Mouse (Mus musculus): ENCODE data around the gene Chst1. TPM values are rescaled to one million over a fixed set of nuclear protein-coding genes. Genes with fewer than 3 reads are reported as not detected.

Gene Chst1
- 2.4 and 3.4 TPM in 2 replicates for polyA plus RNA-seq (2014; fragmentation: Nextera tagmentation; extraction: Ambion mirVana)

DNA sequence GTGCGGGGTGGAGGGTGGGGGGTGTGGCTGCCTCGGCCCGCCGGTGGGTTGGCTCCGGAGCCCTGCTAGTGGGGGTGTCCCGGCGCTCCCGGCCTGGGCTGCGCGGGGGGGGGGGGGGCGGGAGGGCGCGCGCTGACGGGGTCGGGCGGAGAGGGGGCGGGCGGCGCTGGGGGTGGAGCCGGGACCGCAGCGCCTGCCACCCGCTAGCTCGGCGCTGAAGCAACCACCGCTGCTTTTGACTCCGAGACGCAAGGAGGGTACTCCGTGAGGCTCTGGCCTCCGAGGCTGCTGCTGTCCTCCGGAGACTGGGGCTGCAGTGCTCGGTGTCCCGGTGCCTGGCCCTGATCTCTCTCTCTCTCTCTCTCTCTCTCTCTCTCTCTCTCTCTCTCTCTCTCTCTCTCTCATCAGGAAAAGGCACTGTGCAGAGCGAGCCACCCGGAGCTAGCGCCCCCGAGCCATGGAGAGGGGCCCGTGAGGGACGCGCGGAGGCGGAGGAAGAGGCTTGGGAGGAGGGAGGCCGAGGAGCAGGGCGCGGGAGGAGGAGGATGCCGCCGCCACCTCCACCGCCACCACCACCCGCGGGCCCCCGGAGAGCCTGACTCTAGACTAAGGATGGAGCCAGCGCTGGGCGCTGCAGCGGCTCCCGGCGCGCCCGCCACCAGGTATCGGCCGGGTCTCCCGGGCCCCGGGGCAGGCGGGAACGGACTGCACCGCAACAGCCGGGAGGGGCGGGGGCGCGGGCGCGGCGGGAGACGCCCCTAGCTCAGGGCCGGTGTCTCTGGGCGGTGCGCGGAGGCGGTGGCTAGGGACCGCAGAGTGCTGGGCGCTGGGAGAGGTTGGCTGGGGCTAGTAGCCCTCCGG is at the start of gene Chst1:
Gene Chst1 (plus strand): TSS at position 221 of the 861 bp plus-strand sequence.
- no peak within 1 kb of the TSS for H3K27ac ChIP-seq (replicated peaks; ENCODE audit: low read depth, low read length)
- H3K27me3 ChIP-seq (ENCODE audit: control insufficient read depth, insufficient read depth, low read length): peaks cover 16% of the 10 kb centered on the region
- peak; percentile 74 for ATAC-seq (replicated peaks; ENCODE audit: insufficient number of reproducible peaks, low FRiP score, low TSS enrichment, low read depth)
- H3K9me3 ChIP-seq (replicated peaks; ENCODE audit: control insufficient read depth, low read length): no peaks in the 10 kb centered on the region
- H3K4me1 ChIP-seq (ENCODE audit: control insufficient read depth, insufficient read depth, low read length): peaks cover 3% of the 10 kb centered on the region
- H3K4me3 ChIP-seq (ENCODE audit: low read depth, low read length): peak within 1 kb of the TSS; percentile 71
- peak within 1 kb of the TSS; percentile 99 for H3K4me2 ChIP-seq (ENCODE audit: low read depth, low read length)
- WGBS: 0% methylated on average over 41 of the region's 82 CpGs
- no peaks in the 10 kb centered on the region for H3K36me3 ChIP-seq (replicated peaks; ENCODE audit: control insufficient read depth, insufficient read depth, low read depth, low read length)
- peak; percentile 65 for DNase-seq (ENCODE audit: low spot score)
- peak within 1 kb of the TSS; percentile 76 for H3K9ac ChIP-seq (replicated peaks; ENCODE audit: low read length)

DNA sequence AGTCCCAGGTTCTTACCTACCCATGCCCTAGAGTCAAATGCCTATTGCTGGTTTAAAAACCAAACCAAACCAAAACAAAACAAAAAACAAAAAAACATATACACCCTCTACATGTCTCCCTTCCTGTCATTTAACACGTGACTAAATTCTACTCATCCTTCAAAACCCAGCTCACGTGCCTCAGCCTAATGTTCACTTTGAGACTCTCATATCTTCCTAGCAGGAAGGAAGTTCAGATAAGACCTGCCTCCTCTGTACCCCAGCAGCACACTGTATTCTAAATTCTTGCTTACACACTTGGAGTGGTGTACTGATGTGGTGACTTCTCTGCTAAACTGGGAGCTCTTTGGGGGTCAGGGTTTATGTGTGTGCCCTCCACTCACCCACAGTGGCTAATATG is 49.5 kb upstream of the Chst1 start:
- no peak overlapping the region for H3K9ac ChIP-seq (replicated peaks; ENCODE audit: low read length)
- H3K9me3 ChIP-seq (replicated peaks; ENCODE audit: control insufficient read depth, low read length): no peaks in the 10 kb centered on the region
- no peak overlapping the region for H3K4me2 ChIP-seq (ENCODE audit: low read depth, low read length)
- no peaks in the 10 kb centered on the region for H3K4me1 ChIP-seq (ENCODE audit: control insufficient read depth, insufficient read depth, low read length)
- WGBS: 85% methylated on average over 2 of the region's 2 CpGs
- DNase-seq (ENCODE audit: low spot score): no peak
- H3K27me3 ChIP-seq (ENCODE audit: control insufficient read depth, insufficient read depth, low read length): no peaks in the 10 kb centered on the region
- H3K36me3 ChIP-seq (replicated peaks; ENCODE audit: control insufficient read depth, insufficient read depth, low read depth, low read length): no peaks in the 10 kb centered on the region
- no peak overlapping the region for H3K4me3 ChIP-seq (ENCODE audit: low read depth, low read length)
- H3K27ac ChIP-seq (replicated peaks; ENCODE audit: low read depth, low read length): no peak overlapping the region
- ATAC-seq (replicated peaks; ENCODE audit: insufficient number of reproducible peaks, low FRiP score, low TSS enrichment, low read depth): no peak

DNA sequence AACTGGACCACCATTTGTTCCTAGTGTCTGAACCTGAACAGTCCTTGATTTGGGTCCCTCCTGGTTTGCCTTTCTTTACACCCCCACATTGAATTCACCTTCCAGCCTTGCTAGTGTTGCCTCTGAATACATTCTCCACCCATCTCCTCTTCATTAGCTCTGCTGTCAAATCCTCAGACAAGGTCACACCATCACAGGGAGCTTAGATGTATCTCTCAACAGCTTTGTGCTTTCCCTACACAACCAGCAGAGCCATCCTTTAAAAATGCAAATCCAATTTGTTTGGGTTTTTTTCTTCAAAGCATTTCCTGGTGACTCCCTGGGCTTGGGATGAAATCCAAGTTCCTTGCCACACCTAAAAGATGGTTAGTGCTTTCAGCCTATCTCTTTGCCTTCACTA is 45.0 kb upstream of the Chst1 start:
- H3K4me1 ChIP-seq (ENCODE audit: control insufficient read depth, insufficient read depth, low read length): no peaks in the 10 kb centered on the region
- ATAC-seq (replicated peaks; ENCODE audit: insufficient number of reproducible peaks, low FRiP score, low TSS enrichment, low read depth) (no peak), DNase-seq (ENCODE audit: low spot score) (no peak)
- no peaks in the 10 kb centered on the region for H3K27me3 ChIP-seq (ENCODE audit: control insufficient read depth, insufficient read depth, low read length)
- no peak overlapping the region for H3K9ac ChIP-seq (replicated peaks; ENCODE audit: low read length)
- no peaks in the 10 kb centered on the region for H3K9me3 ChIP-seq (replicated peaks; ENCODE audit: control insufficient read depth, low read length)
- H3K36me3 ChIP-seq (replicated peaks; ENCODE audit: control insufficient read depth, insufficient read depth, low read depth, low read length): no peaks in the 10 kb centered on the region
- no peak overlapping the region for H3K4me2 ChIP-seq (ENCODE audit: low read depth, low read length)
- no peak overlapping the region for H3K4me3 ChIP-seq (ENCODE audit: low read depth, low read length)
- H3K27ac ChIP-seq (replicated peaks; ENCODE audit: low read depth, low read length): no peak overlapping the region

DNA sequence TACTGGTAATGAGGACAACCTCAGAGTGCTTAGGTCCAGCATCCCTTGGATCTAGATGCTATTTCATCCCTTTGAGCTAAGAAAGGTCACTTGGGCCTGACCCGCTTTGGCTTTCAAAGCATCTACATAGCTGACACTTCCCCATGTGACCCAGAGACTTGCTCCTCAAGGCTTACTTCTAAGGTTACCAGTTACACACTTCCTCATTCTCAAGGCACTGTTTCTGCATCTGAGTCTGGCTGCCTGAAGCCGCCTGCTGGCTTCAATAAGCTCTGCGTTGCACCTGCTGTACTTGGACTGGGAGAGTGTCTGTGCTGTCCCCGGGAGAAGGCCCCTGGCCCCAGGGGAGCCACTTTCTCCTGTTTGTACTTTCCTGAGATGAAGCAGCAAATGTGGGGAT is 36.6 kb upstream of the Chst1 start:
- Histone ChIP-seq H3K4me2 (ENCODE audit: low read depth, low read length) (no peak overlapping the region), H3K9me3 (replicated peaks; ENCODE audit: control insufficient read depth, low read length) (peaks cover 7% of the 10 kb centered on the region; the same call in 1 of the 2 replicates), H3K4me1 (ENCODE audit: control insufficient read depth, insufficient read depth, low read length) (no peaks in the 10 kb centered on the region), H3K4me3 (ENCODE audit: low read depth, low read length) (no peak overlapping the region), H3K27ac (replicated peaks; ENCODE audit: low read depth, low read length) (no peak overlapping the region), H3K27me3 (ENCODE audit: control insufficient read depth, insufficient read depth, low read length) (no peaks in the 10 kb centered on the region), H3K9ac (replicated peaks; ENCODE audit: low read length) (no peak overlapping the region), H3K36me3 (replicated peaks; ENCODE audit: control insufficient read depth, insufficient read depth, low read depth, low read length) (no peaks in the 10 kb centered on the region)
- ATAC-seq (replicated peaks; ENCODE audit: insufficient number of reproducible peaks, low FRiP score, low TSS enrichment, low read depth) (no peak), DNase-seq (ENCODE audit: low spot score) (no peak)
- 67% methylated on average over 4 of the region's 4 CpGs for whole genome bisulfite sequencing

DNA sequence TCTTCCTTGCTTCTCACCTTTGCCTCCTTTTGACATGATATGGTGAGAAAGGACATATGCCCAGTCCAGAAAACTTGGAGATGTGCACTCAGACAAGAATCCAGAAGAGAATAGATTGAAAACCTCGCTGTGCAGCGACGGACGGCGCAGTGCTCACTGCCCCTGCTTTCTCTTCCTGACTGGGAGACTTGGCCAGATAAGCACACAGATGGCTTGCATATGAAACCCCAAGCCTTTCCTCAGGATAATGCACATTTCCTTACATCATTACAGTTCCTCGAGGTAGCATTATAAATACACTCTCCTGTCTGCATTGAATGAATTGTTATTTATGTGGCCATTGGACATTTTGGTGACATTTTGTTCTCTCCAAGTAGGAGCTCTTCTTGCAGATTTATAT is 28.9 kb upstream of the Chst1 start:
- no peaks in the 10 kb centered on the region for H3K36me3 ChIP-seq (replicated peaks; ENCODE audit: control insufficient read depth, insufficient read depth, low read depth, low read length)
- H3K4me3 ChIP-seq (ENCODE audit: low read depth, low read length): no peak overlapping the region
- WGBS: 81% methylated on average over 6 of the region's 6 CpGs
- H3K9me3 ChIP-seq (replicated peaks; ENCODE audit: control insufficient read depth, low read length): peaks cover under 1% of the 10 kb centered on the region; the same call in 1 of the 2 replicates
- H3K27me3 ChIP-seq (ENCODE audit: control insufficient read depth, insufficient read depth, low read length): no peaks in the 10 kb centered on the region
- no peak for DNase-seq (ENCODE audit: low spot score)
- H3K4me1 ChIP-seq (ENCODE audit: control insufficient read depth, insufficient read depth, low read length): no peaks in the 10 kb centered on the region
- no peak overlapping the region for H3K27ac ChIP-seq (replicated peaks; ENCODE audit: low read depth, low read length)
- H3K4me2 ChIP-seq (ENCODE audit: low read depth, low read length): no peak overlapping the region
- ATAC-seq (replicated peaks; ENCODE audit: insufficient number of reproducible peaks, low FRiP score, low TSS enrichment, low read depth): no peak
- no peak overlapping the region for H3K9ac ChIP-seq (replicated peaks; ENCODE audit: low read length)

DNA sequence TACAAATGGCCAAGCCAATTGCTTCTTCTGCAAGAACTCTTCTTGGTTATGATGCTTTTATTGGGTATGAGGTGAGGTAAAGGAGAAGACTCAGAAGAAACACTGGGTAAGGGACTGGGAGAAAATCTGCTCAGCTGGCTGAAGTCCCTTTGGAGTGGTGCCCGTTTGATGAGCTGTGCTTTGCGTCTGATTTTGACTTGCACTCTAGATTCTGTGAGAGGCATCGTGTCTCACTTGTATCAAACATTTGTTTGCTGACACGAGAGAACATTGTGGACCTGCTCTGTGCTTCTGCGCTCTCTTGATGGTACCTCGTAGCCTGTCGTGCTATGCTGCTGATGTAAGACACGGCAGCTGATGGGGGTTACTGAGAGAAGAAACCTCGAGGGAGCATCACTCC is 21.7 kb upstream of the Chst1 start:
- H3K4me1 ChIP-seq (ENCODE audit: control insufficient read depth, insufficient read depth, low read length): no peaks in the 10 kb centered on the region
- no peak overlapping the region for H3K27ac ChIP-seq (replicated peaks; ENCODE audit: low read depth, low read length)
- no peak overlapping the region for H3K4me3 ChIP-seq (ENCODE audit: low read depth, low read length)
- no peak overlapping the region for H3K4me2 ChIP-seq (ENCODE audit: low read depth, low read length)
- no peaks in the 10 kb centered on the region for H3K27me3 ChIP-seq (ENCODE audit: control insufficient read depth, insufficient read depth, low read length)
- no peak overlapping the region for H3K9ac ChIP-seq (replicated peaks; ENCODE audit: low read length)
- H3K9me3 ChIP-seq (replicated peaks; ENCODE audit: control insufficient read depth, low read length): no peaks in the 10 kb centered on the region
- 79% methylated on average over 9 of the region's 9 CpGs for WGBS
- ATAC-seq (replicated peaks; ENCODE audit: insufficient number of reproducible peaks, low FRiP score, low TSS enrichment, low read depth) (no peak), DNase-seq (ENCODE audit: low spot score) (no peak)
- H3K36me3 ChIP-seq (replicated peaks; ENCODE audit: control insufficient read depth, insufficient read depth, low read depth, low read length): no peaks in the 10 kb centered on the region

DNA sequence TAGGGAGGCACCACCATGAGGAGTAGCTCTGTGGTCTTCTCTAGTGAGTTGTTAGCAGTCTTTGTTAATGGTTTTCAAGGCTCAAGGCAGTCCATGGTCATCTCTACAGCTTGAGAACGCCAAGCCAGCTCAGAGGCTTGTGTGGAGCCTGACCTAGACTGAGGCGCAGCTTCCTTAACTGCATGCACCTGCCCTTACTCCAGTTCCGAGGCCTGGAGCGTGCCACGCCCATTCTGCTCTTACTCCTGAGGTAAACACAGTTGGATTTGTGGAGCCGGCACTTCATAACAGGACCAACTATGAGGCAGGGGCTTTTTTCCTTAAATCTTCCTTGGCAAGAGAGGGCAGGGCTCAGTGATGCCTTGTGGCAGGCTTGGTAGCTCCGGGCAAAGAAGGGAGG is 18.2 kb upstream of the Chst1 start:
- no peaks in the 10 kb centered on the region for H3K9me3 ChIP-seq (replicated peaks; ENCODE audit: control insufficient read depth, low read length)
- 84% methylated on average over 7 of the region's 7 CpGs for WGBS
- no peak overlapping the region for H3K4me2 ChIP-seq (ENCODE audit: low read depth, low read length)
- no peaks in the 10 kb centered on the region for H3K27me3 ChIP-seq (ENCODE audit: control insufficient read depth, insufficient read depth, low read length)
- H3K36me3 ChIP-seq (replicated peaks; ENCODE audit: control insufficient read depth, insufficient read depth, low read depth, low read length): no peaks in the 10 kb centered on the region
- no peaks in the 10 kb centered on the region for H3K4me1 ChIP-seq (ENCODE audit: control insufficient read depth, insufficient read depth, low read length)
- no peak overlapping the region for H3K27ac ChIP-seq (replicated peaks; ENCODE audit: low read depth, low read length)
- H3K4me3 ChIP-seq (ENCODE audit: low read depth, low read length): no peak overlapping the region
- DNase-seq (ENCODE audit: low spot score) (no peak), ATAC-seq (replicated peaks; ENCODE audit: insufficient number of reproducible peaks, low FRiP score, low TSS enrichment, low read depth) (no peak)
- no peak overlapping the region for H3K9ac ChIP-seq (replicated peaks; ENCODE audit: low read length)

DNA sequence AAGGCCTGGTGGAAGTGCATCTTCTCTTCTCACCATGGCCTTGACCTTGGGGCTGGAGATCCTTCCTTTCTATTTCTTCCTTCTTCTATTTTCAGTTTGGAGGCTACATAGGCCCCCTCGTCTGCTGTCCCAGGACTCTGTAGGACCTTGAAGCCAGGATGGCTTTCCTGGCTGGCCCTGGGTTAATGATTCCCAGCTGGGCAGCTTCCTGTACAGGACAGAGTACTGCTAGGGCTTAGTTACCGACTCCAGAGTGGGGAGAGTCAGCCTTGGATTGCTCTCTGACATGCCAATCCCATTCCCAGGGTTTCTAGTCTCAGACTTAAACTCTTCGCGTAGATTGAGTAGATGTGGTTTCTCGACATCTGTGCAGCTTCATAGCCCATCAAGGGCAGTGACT is 16.9 kb upstream of the Chst1 start:
- no peaks in the 10 kb centered on the region for H3K9me3 ChIP-seq (replicated peaks; ENCODE audit: control insufficient read depth, low read length)
- WGBS: 44% methylated on average over 5 of the region's 5 CpGs
- ATAC-seq (replicated peaks; ENCODE audit: insufficient number of reproducible peaks, low FRiP score, low TSS enrichment, low read depth): no peak

More for the DNA sequence above, 16.9 kb upstream of the Chst1 start:
- DNase-seq (ENCODE audit: low spot score): peak; percentile 65
- Histone ChIP-seq H3K4me3 (ENCODE audit: low read depth, low read length) (no peak overlapping the region), H3K4me1 (ENCODE audit: control insufficient read depth, insufficient read depth, low read length) (no peaks in the 10 kb centered on the region), H3K27me3 (ENCODE audit: control insufficient read depth, insufficient read depth, low read length) (no peaks in the 10 kb centered on the region), H3K36me3 (replicated peaks; ENCODE audit: control insufficient read depth, insufficient read depth, low read depth, low read length) (no peaks in the 10 kb centered on the region), H3K4me2 (ENCODE audit: low read depth, low read length) (no peak overlapping the region), H3K9ac (replicated peaks; ENCODE audit: low read length) (no peak overlapping the region), H3K27ac (replicated peaks; ENCODE audit: low read depth, low read length) (no peak overlapping the region)
